Mouse (Mus musculus) v-Abl transformed pro-B cells (cell line): ENCODE data around the gene Gm3012.
"Not testable (repeated sequence)": the region's sequence is repeated elsewhere in the genome, so short reads cannot be mapped to it uniquely, and the experiment has no call there.

Source experiments
- in situ Hi-C, 2 experiments: fragments of 400-800 bp; cut with MboI; formaldehyde crosslinking; loops; one replicate each; pipeline ENCODE4 v1.15.1; 2025; ENCODE audit not compliant: unreplicated experiment in 2 of 2

The Gm3012 gene

GRCm38 (mm10) chr14:3634212-3634611, at the start of gene Gm3012:
Gene Gm3012, plus strand, starts transcription at chr14:3634512.
- in situ Hi-C loops: not testable (repeated sequence)

- in situ Hi-C loops: not testable (repeated sequence)
These were observed 17.4 kb downstream of the Gm3012 start, which contains the start of gene Gm3020 for GRCm38 (mm10) chr14:3651730-3652129. Gene Gm3020, plus strand, starts transcription at chr14:3652030.

- in situ Hi-C loops: not testable (repeated sequence)
These were observed 54.2 kb downstream of the Gm3012 start, which contains the start of gene Gm3043 for GRCm38 (mm10) chr14:3688483-3688882. Gene Gm3043, plus strand, starts transcription at chr14:3688783.
